Mouse (Mus musculus) retina, postnatal 7 days (tissue): ENCODE data around the gene Tmem269.

Source experiments
- DNase-seq: peaks from one replicate; pipeline ENCODE4 v3.0.0-alpha.2; 2012; ENCODE audit warnings: low read depth, low spot score

Tmem269 gene

GRCm38 (mm10) chr4:119234348-119234747 lies 16.3 kb upstream of the Tmem269 start:
- no peak for DNase-seq

GRCm38 (mm10) chr4:119233256-119233901 lies 15.4 kb upstream of the Tmem269 start:
- DNase-seq: no peak

- DNase-seq: peak; percentile 100
Measured at GRCm38 (mm10) chr4:119232410-119233255, 14.6 kb upstream of the Tmem269 start, which contains the start of the genes AU022252 and P3h1. TSS of gene AU022252 (minus strand) at chr4:119232712. TSS of gene P3h1 (plus strand) at chr4:119232915.

GRCm38 (mm10) chr4:119226751-119227150 lies 8.7 kb upstream of the Tmem269 start:
- DNase-seq: no peak

GRCm38 (mm10) chr4:119225719-119226118 lies 7.7 kb upstream of the Tmem269 start:
- DNase-seq: no peak

GRCm38 (mm10) chr4:119224534-119224933 lies 6.5 kb upstream of the Tmem269 start:
- no peak for DNase-seq

- DNase-seq: peak; percentile 54
Measured at GRCm38 (mm10) chr4:119223696-119224095, 5.7 kb upstream of the Tmem269 start.

- no peak for DNase-seq
Measured at GRCm38 (mm10) chr4:119216667-119217066, 1.4 kb downstream of the Tmem269 start.

- DNase-seq: peak; percentile 41
Measured at GRCm38 (mm10) chr4:119204672-119205071, 13.3 kb downstream of the Tmem269 start.

GRCm38 (mm10) chr4:119198105-119198504 lies 19.9 kb downstream of the Tmem269 start:
- no peak for DNase-seq

- DNase-seq: no peak
Measured at GRCm38 (mm10) chr4:119195582-119196320, 22.3 kb downstream of the Tmem269 start.

- DNase-seq: peak; percentile 75
Measured at GRCm38 (mm10) chr4:119194909-119195581, 23.0 kb downstream of the Tmem269 start, which contains the start of gene Svbp. TSS of gene Svbp (plus strand) at chr4:119195306.

- no peak for DNase-seq
Measured at GRCm38 (mm10) chr4:119192757-119193156, 25.3 kb downstream of the Tmem269 start.

- DNase-seq: no peak
Measured at GRCm38 (mm10) chr4:119191273-119191672, 26.7 kb downstream of the Tmem269 start.

GRCm38 (mm10) chr4:119190618-119191017 lies 27.4 kb downstream of the Tmem269 start:
- no peak for DNase-seq

GRCm38 (mm10) chr4:119189864-119190263 lies 28.2 kb downstream of the Tmem269 start, which contains the start of gene Ermap:
TSS of gene Ermap (minus strand) at chr4:119190011.
- no peak for DNase-seq

- no peak for DNase-seq
Measured at GRCm38 (mm10) chr4:119189392-119189791, 28.6 kb downstream of the Tmem269 start.

- no peak for DNase-seq
Measured at GRCm38 (mm10) chr4:119188060-119188785, 29.8 kb downstream of the Tmem269 start.

GRCm38 (mm10) chr4:119185771-119186170 lies 32.2 kb downstream of the Tmem269 start:
- no peak for DNase-seq

GRCm38 (mm10) chr4:119183525-119183924 lies 34.5 kb downstream of the Tmem269 start:
- no peak for DNase-seq

GRCm38 (mm10) chr4:119181456-119181855 lies 36.6 kb downstream of the Tmem269 start:
- DNase-seq: no peak
